ENCODE assay signal across 8 mouse cellular contexts in the genomic region with DNA sequence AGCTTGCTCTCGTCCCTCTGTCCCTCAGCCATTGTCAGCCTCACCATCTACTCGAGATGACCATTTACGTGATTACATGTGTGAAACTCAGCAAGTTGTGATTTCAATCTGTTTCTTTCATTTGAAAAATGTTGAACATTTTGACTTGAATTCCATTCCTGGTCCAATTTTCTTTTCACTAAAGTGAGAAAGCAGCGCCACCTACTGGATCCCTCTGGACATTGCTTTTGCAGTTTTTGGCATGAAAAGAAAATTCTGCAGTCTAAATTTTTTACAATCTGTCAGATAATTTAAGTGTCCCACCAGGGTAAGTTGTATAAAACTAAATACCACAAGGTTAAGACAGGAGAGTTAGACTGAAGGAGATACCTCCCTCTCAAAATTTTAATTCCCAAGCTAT.
DNase-seq lines count a peak whose midpoint lies in the region; ATAC-seq and TF ChIP-seq lines count a peak whose summit lies in the region.

No protein-coding gene starts in this region.

- no peaks in the 10 kb centered on the region for H3K4me1 ChIP-seq in forebrain, postnatal 0 days (ENCODE audit: insufficient read depth)
- no peaks in the 10 kb centered on the region for H3K4me1 ChIP-seq in forebrain, embryonic 13.5 days

- no peak overlapping the region for H3K4me3 ChIP-seq in forebrain, postnatal 0 days (ENCODE audit: low read depth, low read length)
- no peak overlapping the region for H3K4me3 ChIP-seq in forebrain, embryonic 13.5 days

- 24% methylated on average over 4 of the region's 4 CpGs for WGBS in forebrain, postnatal 0 days
- 37% methylated on average over 4 of the region's 4 CpGs for WGBS in forebrain, embryonic 13.5 days

- no peak overlapping the region for H3K4me2 ChIP-seq in forebrain, postnatal 0 days (ENCODE audit: low read depth)
- H3K4me2 ChIP-seq in forebrain, embryonic 13.5 days = no peak overlapping the region

- no peaks in the 10 kb centered on the region for H3K9me3 ChIP-seq in forebrain, postnatal 0 days (ENCODE audit: low read length)
- H3K9me3 ChIP-seq in forebrain, embryonic 13.5 days (replicated peaks) = no peaks in the 10 kb centered on the region

- no peak overlapping the region for H3K27ac ChIP-seq in forebrain, postnatal 0 days (ENCODE audit: low read depth, low read length)
- H3K27ac ChIP-seq in forebrain, embryonic 13.5 days = no peak overlapping the region

- no peak overlapping the region for H3K9ac ChIP-seq in forebrain, postnatal 0 days
- no peak overlapping the region for H3K9ac ChIP-seq in forebrain, embryonic 13.5 days

- peak; percentile 85 for TF ChIP-seq CTCF in forebrain, postnatal 0 days (IDR thresholded peaks at IDR 0.05; ENCODE audit: low read depth)

- H3K27me3 ChIP-seq in forebrain, postnatal 0 days (ENCODE audit: insufficient read depth, low read length) = no peaks in the 10 kb centered on the region
- no peaks in the 10 kb centered on the region for H3K27me3 ChIP-seq in forebrain, embryonic 13.5 days

- no peak for ATAC-seq in forebrain, postnatal 0 days
- no peak for ATAC-seq in forebrain, embryonic 13.5 days

- no peaks in the 10 kb centered on the region for H3K36me3 ChIP-seq in forebrain, postnatal 0 days (ENCODE audit: insufficient read depth)
- H3K36me3 ChIP-seq in forebrain, embryonic 13.5 days (ENCODE audit: poor library complexity, severe bottlenecking) = no peaks in the 10 kb centered on the region

- peak; percentile 89 for DNase-seq in forebrain, postnatal 0 days
- DNase-seq in testis, postnatal 10 days (ENCODE audit: low spot score) = peak; percentile 83
- DNase-seq in testis, postnatal 14 days (ENCODE audit: low spot score) = no peak
- peak; percentile 83 to 87 for DNase-seq in cerebellum, postnatal 14 days
- peak; percentile 55 to 85 for DNase-seq in layer of hippocampus, adult 18-20 months (ENCODE audit: low spot score in 2 of 2)
- peak; percentile 70 for DNase-seq in lung, postnatal 36 days
- DNase-seq in thymus, postnatal 10 days (ENCODE audit: low spot score in 2 of 2) = peak; percentile 17 to 65
